Mouse (Mus musculus) layer of hippocampus, adult 8-10 months (tissue): Measurements from ENCODE around the gene Bloc1s1. TPM values are rescaled to one million over a fixed set of nuclear protein-coding genes. Genes with fewer than 3 reads are reported as not detected.

Source experiments
- DNase-seq, 2 experiments: peaks; one replicate each; pipeline ENCODE4 v3.0.0; 2022; ENCODE audit warnings: low spot score in 2 of 2
- total RNA-seq, 4 experiments: library from RNA; stranded (reverse); gene quantifications; 2 replicates each; pipeline ENCODE4 v1.2.4; 2022

The Bloc1s1 gene
- total RNA-seq, 4 experiments from 2014 or later, result 69.0 to 104 (median 90.6) TPM

- no peak for DNase-seq
Measured at GRCm38 (mm10) chr10:128870341-128870740, 53.5 kb downstream of the Bloc1s1 start.

Other genes starting within 250 kb of the Bloc1s1 start
- 10 to 100 TPM; 12.0 to 16.6 (median 14.3) TPM for gene Suox, start 250.0 kb downstream of the Bloc1s1 start, total RNA-seq
- 100 to 1,000 TPM; 132 to 151 (median 135) TPM for gene Rab5b, start 227.8 kb downstream of the Bloc1s1 start, total RNA-seq
- 1 to 10 TPM in 3 of 4 experiments, under 1 TPM in 1; 0.62 to 2.4 (median 1.1) TPM for gene Pmel, start 219.8 kb downstream of the Bloc1s1 start, total RNA-seq
- 1 to 10 TPM; 2.5 to 4.3 (median 3.4) TPM for gene Cdk2, start 219.0 kb downstream of the Bloc1s1 start, total RNA-seq
- 10 to 100 TPM; 11.3 to 15.4 (median 13.9) TPM for gene Dgka, start 179.2 kb downstream of the Bloc1s1 start, total RNA-seq
- gene Pym1, start 176.1 kb downstream of the Bloc1s1 start, total RNA-seq, result 10 to 100 TPM; 19.6 to 27.3 (median 25.7) TPM
- 1 to 10 TPM in 2 of 4 experiments, under 1 TPM in 2; 0.64 to 3.3 (median 1.5) TPM for gene Mmp19, start 133.1 kb downstream of the Bloc1s1 start, total RNA-seq
- gene Dnajc14, start 120.0 kb downstream of the Bloc1s1 start, total RNA-seq, result 10 to 100 TPM; 60.8 to 71.5 (median 65.6) TPM
- gene Tmem198b, start 119.7 kb downstream of the Bloc1s1 start, total RNA-seq, result 10 to 100 TPM in 3 of 4 experiments, 1 to 10 TPM in 1; 9.5 to 13.9 (median 11.6) TPM
- 10 to 100 TPM; 32.7 to 41.2 (median 35.1) TPM for gene Sarnp, start 106.7 kb downstream of the Bloc1s1 start, total RNA-seq
- gene Ormdl2, start 102.4 kb downstream of the Bloc1s1 start, total RNA-seq, result 10 to 100 TPM in 1 of 4 experiments, 1 to 10 TPM in 3; 8.9 to 10.5 (median 9.6) TPM
- 10 to 100 TPM; 19.9 to 22.7 (median 22.3) TPM for gene Gdf11, start 32.3 kb downstream of the Bloc1s1 start, total RNA-seq
- 100 to 1,000 TPM in 2 of 4 experiments, 10 to 100 TPM in 2; 76.9 to 199 (median 126) TPM for gene Cd63, start 23.0 kb downstream of the Bloc1s1 start, total RNA-seq
- 1 to 10 TPM; 4.5 to 7.8 (median 7.2) TPM for gene Rdh5, start 1.1 kb downstream of the Bloc1s1 start, total RNA-seq
- 10 to 100 TPM; 29.5 to 35.4 (median 31.6) TPM for gene Itga7, start 9.8 kb upstream of the Bloc1s1 start, total RNA-seq
- not detected for gene Mettl7b, start 37.0 kb upstream of the Bloc1s1 start, total RNA-seq
- gene Olfr9, start 65.4 kb upstream of the Bloc1s1 start, total RNA-seq, result not detected
- not detected for gene Olfr763, start 86.8 kb upstream of the Bloc1s1 start, total RNA-seq
- gene Olfr764-ps1, start 115.9 kb upstream of the Bloc1s1 start, total RNA-seq, result not detected
- gene Olfr765, start 126.0 kb upstream of the Bloc1s1 start, total RNA-seq, result not detected
- not detected for gene Olfr766-ps1, start 144.9 kb upstream of the Bloc1s1 start, total RNA-seq
- gene Olfr767, start 158.9 kb upstream of the Bloc1s1 start, total RNA-seq, result under 1 TPM in 1 of 4 experiments, not detected in 3; 0.11 TPM
- not detected for gene Olfr768, start 175.3 kb upstream of the Bloc1s1 start, total RNA-seq
- not detected for gene Olfr769, start 193.8 kb upstream of the Bloc1s1 start, total RNA-seq
- gene Olfr770, start 215.0 kb upstream of the Bloc1s1 start, total RNA-seq, result not detected
- gene Olfr771, start 240.7 kb upstream of the Bloc1s1 start, total RNA-seq, result not detected